Mouse (Mus musculus) right cerebral cortex, adult 2 months (tissue): ENCODE results near the gene Klrb1c.
"Not testable (repeated sequence)": the region's sequence is repeated elsewhere in the genome, so short reads cannot be mapped to it uniquely, and the experiment has no call there.

ENCODE experiments used
- DNase-seq, 2 experiments: peaks; one replicate each; pipeline ENCODE4 v3.0.0; 2021 to 2022; ENCODE audit warnings: low spot score in 2 of 2

Gene Klrb1c

GRCm38 (mm10) chr6:128789115-128789514, at the start of gene Klrb1c:
TSS of gene Klrb1c (minus strand) at chr6:128789215.
- DNase-seq, result no peak

- DNase-seq, result peak in 1 of 2 experiments; percentile 21
Observed at GRCm38 (mm10) chr6:128837454-128838341, 48.7 kb upstream of the Klrb1c start.

GRCm38 (mm10) chr6:128836955-128837334, 47.9 kb upstream of the Klrb1c start:
- no peak for DNase-seq

GRCm38 (mm10) chr6:128836191-128836954, 47.4 kb upstream of the Klrb1c start:
- DNase-seq, result no peak

- DNase-seq, result no peak
Observed at GRCm38 (mm10) chr6:128835571-128835970, 46.6 kb upstream of the Klrb1c start.

- no peak for DNase-seq
Observed at GRCm38 (mm10) chr6:128833046-128833445, 44.0 kb upstream of the Klrb1c start.

- DNase-seq, result no peak
Observed at GRCm38 (mm10) chr6:128829837-128830236, 40.8 kb upstream of the Klrb1c start.

GRCm38 (mm10) chr6:128826781-128827180, 37.8 kb upstream of the Klrb1c start:
- no peak for DNase-seq

GRCm38 (mm10) chr6:128826132-128826531, 37.1 kb upstream of the Klrb1c start, which contains the start of the genes Gm44511 and Klrb1b:
TSS of gene Gm44511 (minus strand) at chr6:128826315.
TSS of gene Klrb1b (minus strand) at chr6:128826331.
- DNase-seq, result no peak

GRCm38 (mm10) chr6:128818083-128818802, 29.2 kb upstream of the Klrb1c start:
- no peak for DNase-seq

GRCm38 (mm10) chr6:128808532-128808931, 19.5 kb upstream of the Klrb1c start:
- DNase-seq, result no peak

GRCm38 (mm10) chr6:128807021-128807420, 18.0 kb upstream of the Klrb1c start:
- DNase-seq, result no peak

GRCm38 (mm10) chr6:128804823-128805640, 16.0 kb upstream of the Klrb1c start:
- DNase-seq, result peak in 1 of 2 experiments; percentile 56

- DNase-seq, result peak; percentile 99
Observed at GRCm38 (mm10) chr6:128802999-128803857, 14.2 kb upstream of the Klrb1c start.

- DNase-seq, result no peak
Observed at GRCm38 (mm10) chr6:128802557-128802956, 13.5 kb upstream of the Klrb1c start.

- not testable (repeated sequence) for DNase-seq
Observed at GRCm38 (mm10) chr6:128800696-128801095, 11.7 kb upstream of the Klrb1c start.

- DNase-seq, result no peak
Observed at GRCm38 (mm10) chr6:128799896-128800270, 10.9 kb upstream of the Klrb1c start.

- peak; percentile 91 to 92 for DNase-seq
Observed at GRCm38 (mm10) chr6:128799144-128799895, 10.3 kb upstream of the Klrb1c start.

GRCm38 (mm10) chr6:128798772-128799143, 9.7 kb upstream of the Klrb1c start:
- peak; percentile 85 to 88 for DNase-seq
